Mouse (Mus musculus) bone marrow macrophage, adult 2 months (primary cell): Measurements from ENCODE around the gene Nhsl2.

ENCODE experiments used
- CTCF ChIP-seq: IDR thresholded peaks from 2 replicates; pipeline ENCODE4 v1.5.1; 2012; ENCODE audit warnings: low read depth, mild to moderate bottlenecking, low read length, moderate library complexity
- POLR2A ChIP-seq: IDR thresholded peaks from 2 replicates; pipeline ENCODE4 v1.6.1; 2012; ENCODE audit warnings: mild to moderate bottlenecking, low read depth, low read length, borderline replicate concordance

- no peak for TF ChIP-seq CTCF
- no peak for TF ChIP-seq POLR2A
These were observed 43.7 kb upstream of the Nhsl2 start for GRCm38 (mm10) chrX:101805512-101805911.
